Mouse (Mus musculus) left cerebral cortex, postnatal 25 days (tissue): ENCODE results near the gene Ugt1a7c. TPM values are rescaled to one million over a fixed set of nuclear protein-coding genes. Genes with fewer than 3 reads are reported as not detected.

Experiments used
- DNase-seq, 2 experiments: peaks; one replicate each; pipeline ENCODE4 v3.0.0; 2022; ENCODE audit warnings: low spot score in 2 of 2, mixed read lengths in 1 of 2
- intact Hi-C: fragments of 180-260 bp; cut with DNase I; formaldehyde crosslinking; loops from one replicate; pipeline ENCODE4 v1.15.1; 2025
- total RNA-seq, 2 experiments: library from RNA; stranded (reverse); gene quantifications; 2 replicates each; pipeline ENCODE4 v1.2.3; 2021

The Ugt1a7c gene
- total RNA-seq, 2 experiments from 2014 or later, result 0.76 to 0.78 TPM

GRCm38 (mm10) chr1:88254793-88255465 is 160.1 kb downstream of the Ugt1a7c start:
- no peak for DNase-seq

GRCm38 (mm10) chr1:88255466-88255857 is 160.6 kb downstream of the Ugt1a7c start:
- no peak for DNase-seq
- intact Hi-C loops, result no loop called here

More at GRCm38 (mm10) chr1:88254793-88255465, 160.1 kb downstream of the Ugt1a7c start:
- intact Hi-C loops, result no loop called here

DNA sequence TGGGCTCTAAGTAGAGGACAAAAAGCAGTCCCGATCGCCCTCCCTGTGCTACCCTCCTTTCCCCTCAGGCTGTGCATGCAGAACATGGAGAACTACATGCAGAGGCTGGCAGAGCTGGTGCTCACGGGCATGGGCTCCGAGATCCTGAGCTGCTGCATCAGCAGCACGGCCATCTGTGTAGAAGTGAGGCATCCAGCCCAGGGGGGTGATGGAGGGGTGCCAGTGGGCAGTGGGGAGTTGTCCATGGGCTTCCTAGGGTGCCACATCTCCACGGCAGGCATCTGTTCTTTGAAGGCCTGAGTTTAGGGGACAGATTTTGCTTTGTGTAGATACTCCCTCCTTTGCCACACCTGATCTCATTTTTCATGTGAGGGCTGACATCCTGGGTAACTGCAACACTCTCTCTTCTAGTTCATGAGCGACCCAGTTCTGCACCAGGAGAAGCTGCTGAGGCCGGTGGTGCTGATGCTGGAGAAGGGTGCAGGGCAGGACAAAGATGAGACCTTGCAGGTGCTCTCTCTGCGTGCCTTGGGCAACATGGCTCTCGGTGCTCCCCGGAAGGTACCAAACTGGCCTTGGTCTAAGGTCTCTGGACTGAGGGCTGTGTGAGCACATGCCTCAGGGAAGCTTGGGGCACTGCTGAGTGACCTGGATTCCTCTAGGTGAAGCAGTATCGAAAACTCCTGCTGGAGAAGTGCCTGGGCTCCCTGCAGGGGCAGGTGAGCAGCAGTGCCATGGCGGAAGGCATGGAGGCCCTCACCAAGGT is 161.3 kb downstream of the Ugt1a7c start:
- intact Hi-C loops, result no loop called here
- no peak for DNase-seq

DNA sequence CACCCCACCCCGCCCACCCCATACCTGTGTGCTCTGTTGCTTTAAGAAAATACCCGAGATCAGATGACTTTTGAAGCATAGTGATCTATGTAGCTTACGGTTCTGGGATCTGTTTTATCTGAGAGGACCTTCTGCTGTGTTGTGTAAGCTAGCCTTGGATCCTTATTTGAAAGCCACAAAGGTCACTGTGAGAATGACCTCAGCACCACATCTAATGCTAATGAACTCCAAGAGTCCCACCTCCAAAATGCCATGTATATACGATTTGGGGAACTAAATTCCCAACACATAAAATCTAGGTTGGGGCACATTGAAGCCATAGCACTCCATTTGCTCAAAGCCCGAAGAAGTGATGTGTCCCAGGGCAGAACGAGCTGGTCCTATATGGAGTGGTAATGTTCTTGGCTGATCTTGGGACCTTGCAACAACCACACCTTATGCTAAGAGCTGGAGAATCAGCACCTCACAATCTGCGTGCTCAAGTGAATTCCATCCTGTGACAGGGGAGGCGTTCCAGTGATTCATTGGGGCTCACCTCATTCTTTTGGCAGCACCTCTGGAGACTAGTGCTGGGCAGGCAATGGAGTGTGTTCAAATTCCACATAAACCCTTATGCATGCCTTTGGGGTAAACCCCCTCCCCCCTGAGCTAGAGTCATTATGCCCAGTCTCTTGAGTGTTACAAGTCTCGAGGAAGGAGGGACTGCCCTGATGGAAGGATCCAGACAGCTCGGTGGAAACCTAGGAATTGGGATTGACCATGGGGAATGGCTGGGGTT is 162.2 kb downstream of the Ugt1a7c start:
- intact Hi-C loops, result no loop called here
- no peak for DNase-seq

DNA sequence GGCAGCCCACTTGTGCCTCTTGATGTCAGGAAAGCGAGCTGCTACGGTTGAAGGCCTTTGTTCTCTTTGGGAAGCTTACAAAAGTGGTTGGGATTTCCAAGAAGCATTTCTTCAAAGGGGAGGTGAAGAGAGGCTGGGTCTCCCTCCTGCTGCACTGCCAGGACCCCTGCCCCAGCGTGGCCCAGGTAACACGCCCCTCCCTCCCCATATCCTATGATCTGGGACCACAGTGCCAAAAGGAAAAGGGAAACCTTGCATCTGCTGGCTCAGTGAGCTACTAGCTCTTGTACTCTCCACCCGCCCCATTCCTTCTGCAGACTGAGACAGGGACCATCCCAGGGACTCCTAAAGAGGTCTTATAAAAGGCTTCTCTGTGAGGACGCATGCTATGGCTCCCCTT is 162.8 kb downstream of the Ugt1a7c start:
- no peak for DNase-seq
- intact Hi-C loops, result no loop called here

- DNase-seq, result no peak
- intact Hi-C loops, result no loop called here
Measured at GRCm38 (mm10) chr1:88258361-88258760, 163.5 kb downstream of the Ugt1a7c start.

DNA sequence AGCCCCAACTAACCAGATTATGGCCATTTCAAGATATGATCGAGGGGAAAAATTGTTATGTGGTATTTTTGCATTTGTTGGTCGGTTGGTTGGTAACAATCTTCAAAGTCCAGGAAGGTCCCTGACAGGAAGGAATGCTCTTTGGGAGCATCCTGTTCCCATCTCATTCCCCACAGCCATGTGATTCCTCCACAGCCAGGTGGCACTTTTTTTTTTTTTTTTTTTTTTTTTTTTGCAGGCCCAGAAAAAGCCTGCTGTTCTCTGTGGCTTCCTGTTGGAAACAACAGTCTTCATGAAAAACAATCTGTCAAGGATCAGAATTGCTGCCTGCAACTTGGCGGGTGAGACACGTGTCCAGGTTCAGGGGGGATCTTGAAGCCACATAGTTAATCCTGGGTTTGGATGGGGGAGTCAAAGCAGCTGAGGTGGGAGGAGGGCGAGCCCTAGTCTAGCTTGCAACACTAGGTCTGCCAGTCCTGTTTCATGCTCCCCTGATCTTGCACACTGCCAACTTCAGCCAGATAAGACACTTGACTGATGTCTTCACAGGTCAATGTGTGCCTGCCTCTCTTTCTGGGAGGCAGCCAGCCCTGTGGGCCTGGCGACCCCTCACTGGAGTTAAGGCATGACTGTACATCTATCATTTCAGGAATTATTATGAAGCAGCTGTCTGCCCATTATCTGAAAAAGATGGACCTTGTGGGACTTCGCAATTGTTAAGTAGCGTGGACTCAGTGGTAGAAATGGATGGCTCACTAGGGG is 164.2 kb downstream of the Ugt1a7c start:
- no peak for DNase-seq
- intact Hi-C loops, result no loop called here

- DNase-seq, result no peak
- intact Hi-C loops, result no loop called here
Measured at GRCm38 (mm10) chr1:88259643-88260024, 164.8 kb downstream of the Ugt1a7c start.

GRCm38 (mm10) chr1:88260114-88260513 is 165.3 kb downstream of the Ugt1a7c start:
- DNase-seq, result no peak
- intact Hi-C loops, result no loop called here

GRCm38 (mm10) chr1:88260604-88261377 is 165.9 kb downstream of the Ugt1a7c start:
- DNase-seq, result no peak
- intact Hi-C loops, result no loop called here

- intact Hi-C loops, result no loop called here
Measured at GRCm38 (mm10) chr1:88261706-88262105, 166.8 kb downstream of the Ugt1a7c start.

DNA sequence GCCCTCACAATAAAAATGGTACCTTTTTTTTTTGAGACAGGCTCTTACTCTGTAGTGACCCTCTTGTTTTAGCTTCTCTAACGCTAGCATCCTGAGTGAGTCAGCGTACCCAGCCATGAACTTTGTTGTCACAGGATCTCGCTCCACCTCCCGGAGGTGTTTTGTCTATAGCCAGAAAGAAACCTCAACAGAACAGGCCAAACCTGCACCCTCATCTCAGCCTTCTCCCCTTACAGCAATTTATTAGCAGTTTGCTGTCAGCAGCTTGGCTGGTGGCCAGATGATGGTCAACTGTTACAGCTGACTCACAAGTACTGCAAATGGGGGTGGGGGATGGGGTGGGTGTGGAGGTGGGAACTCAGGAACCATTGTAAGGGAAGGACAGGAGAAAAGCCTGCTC is 167.4 kb downstream of the Ugt1a7c start:
- DNase-seq, result no peak
- intact Hi-C loops, result no loop called here

More at GRCm38 (mm10) chr1:88261706-88262105, 166.8 kb downstream of the Ugt1a7c start:
- no peak for DNase-seq

DNA sequence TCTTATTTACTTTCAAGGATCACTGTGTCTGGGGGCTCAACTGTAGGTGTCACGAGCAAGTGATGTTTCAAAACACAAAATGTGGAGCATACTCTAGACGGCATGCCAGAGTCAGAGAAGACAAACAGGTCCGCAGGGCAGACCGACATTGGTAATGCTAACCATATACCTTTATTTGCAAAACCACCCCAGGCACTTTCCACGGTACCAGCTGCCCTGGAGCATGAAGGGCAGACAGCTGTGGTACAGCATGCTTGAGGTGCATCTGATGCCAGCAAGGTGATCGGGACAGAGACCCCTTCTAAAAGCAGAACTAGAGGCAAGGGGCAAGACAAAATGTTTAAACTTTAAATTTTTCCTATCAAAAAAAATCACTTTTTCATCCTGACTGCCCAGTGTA is 168.1 kb downstream of the Ugt1a7c start:
- intact Hi-C loops, result no loop called here
- DNase-seq, result no peak

DNA sequence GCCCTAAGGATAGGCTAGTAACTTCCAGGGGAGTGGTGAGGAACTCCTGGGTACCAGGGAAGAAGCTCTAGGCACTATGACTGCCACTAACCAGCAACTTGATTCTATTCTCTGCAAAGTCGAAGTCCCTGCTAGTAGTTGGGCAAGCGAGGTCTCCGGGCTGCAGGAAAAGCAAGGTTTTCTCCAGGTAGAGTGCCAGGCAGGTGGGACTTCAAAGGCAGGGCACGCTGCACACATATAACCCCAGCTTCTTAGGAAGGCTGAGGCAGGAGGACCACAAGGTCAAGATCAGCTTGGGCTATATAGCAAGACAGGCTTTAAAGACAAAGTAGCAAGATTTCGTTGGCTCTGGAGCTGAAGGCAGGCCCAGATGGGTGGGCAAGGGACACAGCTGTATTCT is 168.9 kb downstream of the Ugt1a7c start:
- intact Hi-C loops, result no loop called here
- DNase-seq, result no peak

- intact Hi-C loops, result no loop called here
- no peak for DNase-seq
Measured at GRCm38 (mm10) chr1:88264237-88264868, 169.5 kb downstream of the Ugt1a7c start.

DNA sequence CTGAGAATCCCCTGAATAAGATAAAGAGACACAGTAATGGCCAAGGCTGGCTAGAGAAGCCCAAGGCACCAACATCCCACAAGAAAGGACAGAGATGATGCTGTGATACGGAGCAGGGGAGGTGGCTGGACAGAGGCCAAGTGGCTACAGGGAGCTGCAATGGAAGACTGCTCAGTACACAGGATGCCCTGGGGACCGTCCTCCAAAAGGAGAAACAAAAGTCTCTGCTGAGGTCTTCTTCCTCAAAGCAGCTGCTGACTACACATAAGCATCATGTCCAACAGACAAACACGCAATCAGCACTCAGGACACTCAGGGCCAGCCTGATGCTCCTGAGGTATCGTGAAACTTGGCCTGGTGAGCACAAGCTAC is 170.0 kb downstream of the Ugt1a7c start:
- no peak for DNase-seq
- intact Hi-C loops, result no loop called here

DNA sequence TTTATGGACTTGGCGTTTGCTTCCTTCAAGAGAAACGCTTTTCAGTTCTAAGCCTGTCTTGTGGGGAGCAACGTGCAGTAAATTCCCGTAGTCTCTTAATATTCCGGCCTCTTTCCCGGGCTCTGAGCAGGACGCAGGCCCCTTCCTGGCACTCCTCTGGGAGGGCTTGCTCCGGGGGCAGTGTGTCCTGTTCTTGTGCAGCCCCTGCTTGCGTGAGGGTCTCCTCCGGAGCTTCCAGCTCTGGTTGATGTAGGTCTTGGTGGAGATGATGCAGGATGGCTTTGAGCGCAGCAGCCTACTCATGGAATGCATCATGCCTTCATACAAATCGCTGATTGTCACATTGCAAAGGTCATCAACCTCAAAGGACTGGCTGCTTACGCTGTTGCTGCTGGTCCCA is 171.3 kb downstream of the Ugt1a7c start:
- DNase-seq, result no peak
- intact Hi-C loops, result no loop called here

GRCm38 (mm10) chr1:88267489-88267888 is 172.6 kb downstream of the Ugt1a7c start:
- intact Hi-C loops, result no loop called here
- DNase-seq, result no peak

DNA sequence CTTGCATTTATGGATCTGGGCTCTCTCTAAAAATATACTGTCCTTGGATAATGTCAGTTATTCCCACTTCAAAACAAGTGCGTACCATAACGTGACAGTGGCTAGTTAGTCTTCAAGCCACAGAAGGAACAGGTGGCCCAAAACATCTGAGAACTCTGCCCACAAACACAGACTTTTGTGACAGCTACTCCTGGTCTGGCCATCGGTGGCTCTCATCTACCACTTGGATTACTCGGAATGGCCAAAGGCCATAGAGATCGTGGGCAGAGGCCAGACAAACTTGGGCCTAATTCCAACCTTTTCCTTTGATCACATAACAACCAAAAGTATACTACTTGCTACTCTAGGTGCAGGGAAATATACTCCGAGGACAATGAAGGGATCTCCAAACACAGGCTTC is 173.2 kb downstream of the Ugt1a7c start:
- no peak for DNase-seq
- intact Hi-C loops, result no loop called here
